Mouse (Mus musculus) monocyte, adult 5-6 weeks (primary cell): ENCODE data around the gene Irgq. TPM values are rescaled to one million over a fixed set of nuclear protein-coding genes. Genes with fewer than 3 reads are reported as not detected.
"Not testable (repeated sequence)": the region's sequence is repeated elsewhere in the genome, so short reads cannot be mapped to it uniquely, and the experiment has no call there.

Source experiments
- ATAC-seq: fragments of 153-309, 156-312 bp; replicated peaks from 2 replicates; pipeline ENCODE4 v1.8.0; 2017; ENCODE audit warnings: mild to moderate bottlenecking; ENCODE audit not compliant: low TSS enrichment, insufficient number of reproducible peaks, severe bottlenecking, poor library complexity, low FRiP score
- total RNA-seq: library from RNA; stranded (forward); fragments of 200-1000, 200-491, 200-594 nt; gene quantifications from 3 replicates; pipeline ENCODE4 v1.2.3, GENCODE M21; 2017

The Irgq gene
- 2.5 to 6.9 TPM (median 2.9 TPM) in 3 replicates for total RNA-seq

- ATAC-seq, result peak; percentile 95
These were observed at the start of gene Irgq for GRCm38 (mm10) chr7:24530062-24530931. TSS of gene Irgq (plus strand) at chr7:24530689.

GRCm38 (mm10) chr7:24480986-24481473, 49.5 kb upstream of the Irgq start:
- no peak for ATAC-seq

DNA sequence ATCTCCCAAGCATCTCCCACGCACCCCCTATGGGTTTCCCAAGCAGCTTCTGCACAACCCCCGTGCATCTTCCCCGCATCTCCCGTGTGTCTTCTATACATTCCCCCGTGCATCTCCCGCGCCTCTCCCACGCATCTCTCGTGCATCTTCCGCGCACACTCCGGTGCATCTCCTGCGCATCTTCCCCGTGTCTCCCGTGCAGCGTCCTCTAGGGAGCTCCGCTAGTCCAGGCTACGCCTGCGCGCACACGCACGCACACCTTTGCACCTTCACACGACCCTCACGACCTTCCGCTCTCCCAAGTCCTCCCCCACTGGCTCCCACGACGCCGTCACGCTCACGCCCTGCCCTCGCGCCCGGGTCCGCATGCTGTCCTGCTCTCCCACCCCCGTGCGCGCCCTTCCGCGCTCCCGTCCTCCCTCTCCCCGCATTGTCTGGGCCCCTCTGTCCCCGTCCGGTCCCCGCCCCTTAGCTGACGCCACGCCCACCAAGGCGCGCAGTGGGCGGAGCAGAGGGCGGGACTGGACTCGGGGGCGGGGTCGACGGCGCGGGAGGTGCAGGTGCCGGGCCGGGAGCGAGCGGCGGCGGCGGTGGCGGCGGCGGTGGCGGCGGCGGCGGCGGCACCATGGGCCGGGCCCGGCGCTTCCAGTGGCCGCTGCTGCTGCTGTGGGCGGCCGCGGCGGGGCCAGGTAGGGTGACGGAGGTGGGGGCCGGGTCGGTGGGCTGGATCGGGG, 48.8 kb upstream of the Irgq start, which contains the start of gene Cadm4:
Gene Cadm4, plus strand, starts transcription at position 550 of the 734 bp plus-strand sequence.
- ATAC-seq, result no peak

GRCm38 (mm10) chr7:24482208-24483020, 48.1 kb upstream of the Irgq start:
- no peak for ATAC-seq

GRCm38 (mm10) chr7:24483291-24483690, 47.2 kb upstream of the Irgq start:
- ATAC-seq, result not testable (repeated sequence)

- no peak for ATAC-seq
These were observed 45.0 kb upstream of the Irgq start for GRCm38 (mm10) chr7:24485481-24485880.

DNA sequence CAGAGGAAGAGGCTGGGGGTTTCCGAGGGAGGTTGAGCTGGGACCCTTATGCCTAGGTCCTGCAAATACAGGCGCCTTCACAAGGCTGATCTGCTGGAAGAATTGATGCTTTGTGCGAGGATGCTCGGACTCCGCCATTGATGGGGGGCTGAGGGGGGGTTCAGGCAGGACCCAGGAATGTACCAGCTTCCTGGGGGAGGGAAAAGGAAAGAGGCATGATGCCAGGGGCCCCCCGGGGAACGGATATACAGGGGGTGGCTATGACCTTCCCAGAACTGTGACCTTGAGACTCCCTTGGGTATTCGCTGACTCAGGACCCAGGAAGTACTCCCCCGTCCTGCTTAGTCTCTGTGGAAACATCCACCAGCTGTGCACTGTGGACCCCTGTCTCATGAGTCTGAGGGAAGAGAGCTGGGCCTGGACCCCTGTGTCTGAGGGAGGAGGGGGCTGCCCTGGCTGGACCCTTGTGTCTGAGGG, 43.8 kb upstream of the Irgq start:
- ATAC-seq, result no peak

DNA sequence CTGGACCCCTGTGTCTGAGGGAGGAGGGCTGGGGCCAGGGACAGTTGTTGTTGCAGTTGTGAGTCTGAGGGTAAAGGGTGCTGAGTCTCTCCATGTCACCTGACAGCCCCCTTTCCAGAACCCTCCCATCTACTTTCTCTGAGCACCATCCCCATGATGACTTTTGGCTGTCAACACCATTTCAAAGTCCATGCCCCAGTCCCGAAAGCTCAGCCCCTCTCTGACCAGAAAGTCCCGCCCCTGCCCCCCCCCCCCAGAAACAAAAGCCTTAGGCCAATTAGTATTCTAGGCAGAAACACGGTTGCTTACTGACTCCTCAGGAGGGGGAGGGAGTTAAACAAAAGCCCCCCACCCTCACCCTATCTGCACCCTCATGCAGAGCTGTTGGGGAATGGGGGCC, 43.1 kb upstream of the Irgq start:
- no peak for ATAC-seq

GRCm38 (mm10) chr7:24488303-24488702, 42.2 kb upstream of the Irgq start:
- no peak for ATAC-seq

DNA sequence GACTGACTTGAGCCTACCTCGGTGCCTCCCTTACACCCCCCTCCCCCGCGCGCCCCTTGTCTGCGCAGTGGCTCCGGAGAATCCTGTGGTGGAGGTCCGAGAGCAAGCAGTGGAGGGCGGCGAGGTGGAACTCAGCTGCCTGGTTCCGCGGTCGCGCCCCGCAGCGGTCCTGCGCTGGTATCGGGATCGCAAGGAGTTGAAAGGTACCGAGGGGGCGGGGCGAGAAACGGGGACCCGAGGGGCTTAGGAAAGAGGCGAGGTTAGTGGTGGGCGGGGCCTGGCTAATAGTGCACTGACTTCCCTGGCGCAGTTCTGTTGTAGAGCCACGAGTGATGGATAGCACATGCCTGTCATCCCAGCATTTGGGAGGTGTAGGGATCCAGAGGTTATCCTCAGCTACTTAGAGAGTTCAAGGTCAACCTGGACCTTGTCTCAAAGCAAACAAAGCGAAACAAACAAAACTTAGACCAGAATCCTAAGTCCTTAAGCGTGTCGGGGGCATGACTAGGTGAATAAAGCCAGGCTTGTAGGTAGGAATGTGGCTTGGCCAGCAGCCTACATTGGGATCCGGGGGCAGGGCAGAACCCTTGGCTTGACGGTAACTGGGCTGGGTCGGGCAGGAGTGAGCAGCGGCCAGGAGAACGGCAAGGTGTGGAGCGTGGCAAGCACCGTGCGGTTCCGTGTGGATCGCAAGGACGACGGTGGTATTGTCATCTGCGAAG, 30.5 kb upstream of the Irgq start:
- no peak for ATAC-seq

- no peak for ATAC-seq
These were observed 29.6 kb upstream of the Irgq start for GRCm38 (mm10) chr7:24500929-24501328.

DNA sequence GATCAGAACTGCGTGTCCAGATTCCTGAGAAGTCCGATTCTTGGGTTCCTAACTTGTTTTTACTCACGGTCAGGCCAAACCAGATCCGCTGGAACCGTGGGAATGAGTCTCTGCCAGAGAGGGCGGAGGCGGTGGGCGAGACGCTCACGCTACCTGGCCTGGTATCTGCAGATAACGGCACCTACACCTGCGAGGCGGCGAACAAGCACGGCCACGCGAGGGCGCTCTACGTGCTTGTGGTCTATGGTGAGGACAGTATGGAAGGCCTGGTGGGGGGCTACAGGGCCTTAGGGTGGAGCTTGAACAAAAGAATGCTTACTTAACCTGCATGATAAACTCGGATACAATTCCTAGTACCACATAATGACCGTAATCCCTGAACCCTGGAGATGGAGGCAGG, 29.0 kb upstream of the Irgq start:
- ATAC-seq, result no peak

DNA sequence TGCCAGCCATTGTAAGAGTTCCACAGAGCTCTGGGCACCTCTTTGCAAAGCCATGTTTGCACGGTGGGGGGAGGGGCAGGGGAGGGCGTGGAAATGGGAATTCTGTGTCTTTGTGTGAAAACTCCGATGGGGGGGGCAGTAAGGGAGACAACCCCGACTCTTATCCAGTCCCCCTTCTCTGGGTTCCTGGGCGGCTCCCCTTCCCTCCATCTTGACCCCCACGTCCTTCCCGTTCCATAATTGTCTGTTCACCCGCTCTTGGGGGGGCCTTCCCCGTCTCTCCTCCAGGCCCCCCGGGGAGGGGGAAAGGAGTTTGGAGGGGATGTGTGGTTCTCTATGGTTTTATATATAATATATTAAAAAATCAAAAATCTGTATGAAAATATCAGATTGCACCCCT, 26.5 kb upstream of the Irgq start:
- no peak for ATAC-seq

DNA sequence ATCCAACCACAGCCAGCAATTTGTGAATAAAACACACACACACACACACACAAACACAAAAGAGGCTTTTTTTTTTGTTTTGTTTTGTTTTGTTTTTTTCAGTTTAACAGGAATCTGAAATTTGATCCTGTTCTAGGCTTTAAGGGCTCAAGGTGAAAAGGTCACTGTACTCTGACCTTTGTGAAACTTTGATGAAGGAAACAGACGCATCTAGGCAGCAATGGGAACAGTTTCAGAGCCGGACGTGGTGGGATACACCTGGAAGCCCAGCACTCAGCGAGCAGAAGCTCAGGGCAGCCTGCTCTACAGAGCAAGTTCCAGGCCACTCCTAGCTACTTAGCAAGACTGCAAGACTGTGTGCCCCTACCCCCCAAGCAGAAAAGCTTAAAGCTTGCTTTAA, 25.6 kb upstream of the Irgq start:
- ATAC-seq, result no peak

DNA sequence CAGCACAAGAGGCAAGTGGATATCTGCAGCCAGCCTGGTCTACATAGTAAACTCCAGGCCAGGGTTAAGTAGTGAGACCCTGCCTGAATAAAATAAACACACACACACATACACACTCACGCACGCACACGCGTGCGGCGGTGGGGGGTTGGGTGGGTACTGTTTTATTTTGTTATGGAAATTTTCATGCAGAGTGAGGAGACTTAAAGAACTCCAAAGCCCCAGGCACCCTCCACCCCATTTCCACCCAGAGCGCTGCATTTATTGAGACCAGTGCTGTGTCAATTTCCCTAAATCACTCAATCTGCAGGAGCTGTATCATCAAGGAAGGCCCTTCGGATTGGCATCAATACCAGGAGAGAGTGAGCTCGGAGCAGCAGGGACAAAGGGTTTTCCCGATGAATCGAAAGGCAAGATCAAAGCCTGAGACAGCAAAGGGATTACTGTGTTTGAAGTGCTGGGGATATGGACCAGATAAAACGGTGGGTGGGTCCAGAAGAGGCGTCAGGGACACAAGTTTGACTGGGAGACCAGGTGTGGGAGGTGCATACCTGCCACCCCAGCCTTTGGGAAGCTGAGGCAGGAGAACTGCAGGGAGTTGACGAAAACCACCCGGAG, 24.9 kb upstream of the Irgq start:
- ATAC-seq, result no peak

DNA sequence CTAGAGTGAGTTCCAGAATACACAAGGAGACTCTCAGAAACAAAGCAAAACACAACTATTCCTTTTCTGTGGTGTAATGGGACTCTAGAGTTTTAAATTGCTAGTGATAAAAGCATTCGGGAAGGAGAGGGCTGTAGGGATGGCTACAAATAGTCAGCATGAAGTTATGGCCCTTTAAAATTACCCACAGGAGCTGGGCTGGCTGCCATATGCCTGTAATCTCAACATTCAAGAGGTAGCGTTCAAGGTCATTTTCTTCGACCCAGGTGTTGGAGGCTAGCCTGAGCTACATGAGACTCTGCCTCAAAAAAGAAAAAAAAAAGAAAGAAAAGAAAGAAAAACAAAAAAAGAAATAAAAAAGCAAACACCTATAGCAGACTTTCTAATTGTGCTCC, 24.4 kb upstream of the Irgq start:
- ATAC-seq, result no peak

DNA sequence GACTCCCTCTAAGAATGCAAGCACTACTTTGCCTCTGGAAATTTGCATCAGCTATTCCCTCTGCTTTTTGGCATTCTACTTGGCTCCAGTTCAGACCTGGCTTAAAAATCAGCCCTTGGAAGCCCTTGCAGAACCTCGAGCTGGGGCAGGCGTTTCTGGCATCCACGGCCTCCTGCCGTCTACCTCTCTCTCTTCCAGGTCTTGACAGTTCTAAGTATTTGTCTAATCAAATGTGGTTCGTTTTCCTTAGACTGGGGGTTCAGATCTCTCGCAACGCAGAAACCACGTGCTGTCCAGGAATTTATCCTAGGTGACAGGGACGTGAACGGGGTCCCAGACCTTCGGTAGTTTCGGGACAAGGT, 24.0 kb upstream of the Irgq start:
- no peak for ATAC-seq
